Mouse (Mus musculus) myocyte (in vitro differentiated cells): ENCODE measurements around the gene C8b. TPM values are rescaled to one million over a fixed set of nuclear protein-coding genes. Genes with fewer than 3 reads are reported as not detected.

Source experiments
- H3K27me3 ChIP-seq: one replicate; pipeline ENCODE4 v1.6.1; 2011; ENCODE audit not compliant: control insufficient read depth, insufficient read depth, insufficient read length
- H3K36me3 ChIP-seq: one replicate; pipeline ENCODE4 v1.6.1; 2011; ENCODE audit not compliant: control insufficient read depth, insufficient read depth
- H3K4me2 ChIP-seq: one replicate; pipeline ENCODE4 v1.6.1; 2011; ENCODE audit warnings: low read depth, control low read depth
- H3K4me3 ChIP-seq: one replicate; pipeline ENCODE4 v1.5.1; 2011; ENCODE audit warnings: mild to moderate bottlenecking, control low read depth, moderate library complexity
- H3K79me2 ChIP-seq: one replicate; pipeline ENCODE4 v1.6.1; 2011; ENCODE audit not compliant: control insufficient read depth, insufficient read depth
- H3ac ChIP-seq: one replicate; pipeline ENCODE4 v1.6.1; 2011; ENCODE audit not compliant: control insufficient read depth, insufficient read length
- CEBPB ChIP-seq: IDR thresholded peaks from 2 replicates; pipeline ENCODE4 v1.6.1; 2011; ENCODE audit warnings: mild to moderate bottlenecking, moderate library complexity; ENCODE audit not compliant: poor library complexity, insufficient read depth, severe bottlenecking
- E2F4 ChIP-seq: IDR thresholded peaks from one replicate; pipeline ENCODE4 v1.6.1; 2011; ENCODE audit warnings: mild to moderate bottlenecking, control low read depth, moderate library complexity; ENCODE audit not compliant: insufficient read depth
- MAX ChIP-seq: IDR thresholded peaks from one replicate; pipeline ENCODE4 v1.6.1; 2011; ENCODE audit warnings: low read depth, mild to moderate bottlenecking, control low read depth
- MYOD1 ChIP-seq, 3 experiments: IDR thresholded peaks; one replicate each; pipeline ENCODE4 v1.6.1; 2011; ENCODE audit warnings: control low read depth in 2 of 3, low read depth in 2 of 3, mild to moderate bottlenecking in 2 of 3, moderate library complexity in 1 of 3; ENCODE audit not compliant: insufficient read length in 2 of 3, control insufficient read depth in 1 of 3
- MYOG ChIP-seq, 3 experiments: IDR thresholded peaks; one replicate each; pipeline ENCODE4 v1.6.1; 2011; ENCODE audit warnings: control low read depth in 2 of 3, low read depth in 2 of 3, mild to moderate bottlenecking in 2 of 3; ENCODE audit not compliant: insufficient read length in 2 of 3, control insufficient read depth in 1 of 3, insufficient read depth in 1 of 3
- POLR2A ChIP-seq: IDR thresholded peaks from one replicate; pipeline ENCODE4 v1.6.1; 2011; ENCODE audit warnings: low read depth, mild to moderate bottlenecking, control low read depth, moderate library complexity; ENCODE audit not compliant: insufficient read length
- POLR2AphosphoS2 ChIP-seq: IDR thresholded peaks from one replicate; pipeline ENCODE4 v1.6.1; 2011; ENCODE audit warnings: low read depth, control low read depth; ENCODE audit not compliant: insufficient read length
- REST ChIP-seq: IDR thresholded peaks from one replicate; pipeline ENCODE4 v1.6.1; 2011; ENCODE audit warnings: mild to moderate bottlenecking, control low read depth, moderate library complexity; ENCODE audit not compliant: insufficient read depth, insufficient read length
- SRF ChIP-seq: IDR thresholded peaks from one replicate; pipeline ENCODE4 v1.6.1; 2011; ENCODE audit warnings: low read depth; ENCODE audit not compliant: control insufficient read depth, insufficient read length
- TCF12 ChIP-seq: IDR thresholded peaks from one replicate; pipeline ENCODE4 v1.6.1; 2011; ENCODE audit warnings: mild to moderate bottlenecking, control low read depth; ENCODE audit not compliant: poor library complexity, insufficient read depth, severe bottlenecking
- TCF3 ChIP-seq: IDR thresholded peaks from one replicate; pipeline ENCODE4 v1.6.1; 2011; ENCODE audit warnings: low read depth, control low read depth; ENCODE audit not compliant: insufficient read length
- USF1 ChIP-seq: IDR thresholded peaks from one replicate; pipeline ENCODE4 v1.6.1; 2011; ENCODE audit warnings: low read depth, mild to moderate bottlenecking, control low read depth, moderate library complexity
- polyA plus RNA-seq: library from polyadenylated mRNA; unstranded; fragments of >200 nt; fragmentation: generic; extraction: Trizol; gene quantifications from one replicate; pipeline ENCODE4 v1.2.1, GENCODE M21; 2012; ENCODE audit warnings: missing spikeins

Gene C8b
- polyA plus RNA-seq, 1 experiment, result not detected

DNA sequence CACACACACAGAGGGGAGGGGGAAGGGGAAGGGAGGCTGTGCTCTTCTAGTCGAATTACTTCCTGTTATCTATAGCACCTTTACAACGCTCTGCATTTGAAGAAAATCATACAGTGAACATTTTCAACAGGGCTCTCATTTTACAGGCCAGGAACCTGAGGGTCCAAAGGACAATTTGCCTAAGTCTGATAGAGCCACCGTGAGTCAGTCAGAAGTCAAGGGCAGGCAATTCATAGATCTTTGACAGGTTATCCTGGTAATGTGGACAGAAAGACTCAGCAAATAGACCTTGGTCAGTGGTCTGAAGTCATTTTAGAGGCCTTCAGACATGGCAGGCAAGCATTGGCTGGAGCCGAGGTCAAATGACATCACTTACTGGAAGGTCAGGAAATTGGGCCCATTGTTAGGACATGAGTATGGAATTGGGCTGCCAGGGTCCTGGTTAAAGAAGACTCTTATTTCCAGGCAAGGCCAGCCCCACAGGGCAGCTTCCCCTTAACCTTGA is 57.5 kb downstream of the C8b start:
- Histone ChIP-seq H3K4me2 (no peak overlapping the region), H3K36me3 (no peaks in the 10 kb centered on the region), H3ac (no peak overlapping the region), H3K27me3 (no peaks in the 10 kb centered on the region), H3K79me2 (no peaks in the 10 kb centered on the region), H3K4me3 (no peak overlapping the region)
- TF ChIP-seq POLR2AphosphoS2 (no peak), SRF (no peak), CEBPB (no peak), MAX (no peak), TCF3 (no peak), MYOD1 (IDR thresholded peaks at IDR 0.05; ENCODE audit: control insufficient read depth in 1 of 3, insufficient read length in 2 of 3, low read depth in 2 of 3) (no peak), E2F4 (no peak), POLR2A (no peak), TCF12 (no peak), MYOG (IDR thresholded peaks at IDR 0.05; ENCODE audit: control insufficient read depth in 1 of 3, insufficient read depth in 1 of 3, insufficient read length in 2 of 3, low read depth in 2 of 3) (no peak), USF1 (no peak), REST (no peak)

DNA sequence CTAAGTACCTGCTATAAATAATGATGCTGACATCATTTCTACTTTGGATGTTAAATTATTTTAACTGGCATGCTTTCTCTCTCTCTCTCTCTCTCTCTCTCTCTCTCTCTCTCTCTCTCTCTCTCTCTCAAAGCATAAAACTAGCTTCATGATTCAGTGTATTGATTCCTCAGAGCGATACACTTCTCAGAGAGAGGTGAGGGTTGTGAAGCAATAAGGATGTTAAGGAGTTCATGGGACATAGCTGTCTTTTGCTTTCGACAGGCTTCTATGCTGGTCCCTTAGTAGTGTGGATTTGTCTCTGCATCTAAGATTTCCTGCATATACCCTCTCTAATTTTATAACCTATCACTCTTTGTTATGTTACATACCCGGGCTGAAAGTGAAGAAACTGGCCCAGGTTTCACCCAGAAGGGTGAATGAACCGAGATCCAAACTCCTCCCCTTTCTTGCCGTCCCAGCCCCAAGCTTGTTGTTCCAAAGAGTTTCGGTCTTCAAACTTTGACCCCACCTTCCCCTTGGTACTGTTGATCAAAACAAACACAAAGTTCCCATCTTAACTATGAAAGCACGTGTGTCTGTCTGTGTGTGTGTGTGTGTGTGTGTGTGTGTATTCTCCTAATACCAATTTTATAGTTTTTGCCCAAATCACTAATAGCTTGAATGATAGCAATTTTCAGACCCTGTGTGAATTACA is 58.4 kb downstream of the C8b start:
- H3ac ChIP-seq, result no peak overlapping the region
- H3K4me2 ChIP-seq, result no peak overlapping the region
- no peaks in the 10 kb centered on the region for H3K36me3 ChIP-seq
- no peaks in the 10 kb centered on the region for H3K79me2 ChIP-seq
- no peak for TF ChIP-seq E2F4
- no peaks in the 10 kb centered on the region for H3K27me3 ChIP-seq
- no peak overlapping the region for H3K4me3 ChIP-seq

DNA sequence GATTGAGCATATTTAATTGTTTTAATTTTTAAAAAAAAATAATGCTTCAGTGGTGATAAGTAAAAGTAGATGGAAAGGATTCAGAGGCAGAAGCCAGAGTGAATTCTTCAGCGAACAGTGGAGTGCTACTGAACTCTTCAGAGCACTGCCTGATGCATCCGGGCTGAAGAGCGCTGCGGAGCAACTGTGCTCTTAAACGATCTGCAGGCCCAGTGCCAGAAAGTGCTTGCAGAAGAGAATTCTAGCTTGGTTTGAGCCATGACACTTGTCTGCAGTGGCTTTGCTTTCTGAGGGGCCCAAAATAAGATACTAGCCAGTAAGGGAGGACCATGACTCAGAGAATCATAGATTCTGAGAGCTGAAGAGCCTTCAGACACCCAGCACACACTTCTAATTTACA is 62.8 kb downstream of the C8b start:
- H3K27me3 ChIP-seq, result no peaks in the 10 kb centered on the region
- no peak for TF ChIP-seq POLR2AphosphoS2
- no peak for TF ChIP-seq MYOG (IDR thresholded peaks at IDR 0.05; ENCODE audit: control insufficient read depth in 1 of 3, insufficient read depth in 1 of 3, insufficient read length in 2 of 3, low read depth in 2 of 3)
- TF ChIP-seq SRF, result no peak
- TF ChIP-seq REST, result no peak
- TF ChIP-seq CEBPB, result no peak
- TF ChIP-seq MYOD1 (IDR thresholded peaks at IDR 0.05; ENCODE audit: control insufficient read depth in 1 of 3, insufficient read length in 2 of 3, low read depth in 2 of 3), result no peak
- no peak for TF ChIP-seq POLR2A
- TF ChIP-seq TCF12, result no peak
- TF ChIP-seq USF1, result no peak
- no peak for TF ChIP-seq E2F4
- no peak for TF ChIP-seq TCF3
- TF ChIP-seq MAX, result no peak
- no peak overlapping the region for H3K4me3 ChIP-seq
- H3K79me2 ChIP-seq, result no peaks in the 10 kb centered on the region
- no peaks in the 10 kb centered on the region for H3K36me3 ChIP-seq
- no peak overlapping the region for H3ac ChIP-seq
- no peak overlapping the region for H3K4me2 ChIP-seq

DNA sequence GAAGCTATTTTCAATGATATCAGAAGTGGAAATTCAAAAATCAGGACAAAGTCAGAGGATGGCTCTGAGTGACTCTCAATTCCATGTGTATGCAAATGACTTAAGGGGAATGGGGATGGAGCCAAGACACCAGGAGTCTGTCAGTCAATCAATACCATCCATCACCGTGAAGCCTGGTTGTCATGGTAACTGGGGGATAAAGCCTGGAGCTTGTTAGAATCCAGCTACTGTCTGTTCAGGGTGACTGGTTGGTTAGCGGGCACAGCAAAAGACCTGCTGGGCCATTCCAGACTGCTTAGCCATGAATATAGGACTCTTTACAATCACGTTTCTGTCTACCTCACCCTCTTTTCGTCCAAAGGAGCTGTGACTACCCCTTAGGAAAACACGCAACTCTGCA is 69.0 kb downstream of the C8b start:
- Histone ChIP-seq H3K36me3 (no peaks in the 10 kb centered on the region), H3ac (no peak overlapping the region), H3K4me3 (no peak overlapping the region), H3K4me2 (no peak overlapping the region), H3K27me3 (no peaks in the 10 kb centered on the region), H3K79me2 (no peaks in the 10 kb centered on the region)
- TF ChIP-seq POLR2AphosphoS2 (no peak), MYOD1 (IDR thresholded peaks at IDR 0.05; ENCODE audit: control insufficient read depth in 1 of 3, insufficient read length in 2 of 3, low read depth in 2 of 3) (no peak), MYOG (IDR thresholded peaks at IDR 0.05; ENCODE audit: control insufficient read depth in 1 of 3, insufficient read depth in 1 of 3, insufficient read length in 2 of 3, low read depth in 2 of 3) (no peak), SRF (no peak), REST (no peak), USF1 (no peak), E2F4 (no peak), TCF3 (no peak), MAX (no peak), TCF12 (no peak), POLR2A (no peak)

DNA sequence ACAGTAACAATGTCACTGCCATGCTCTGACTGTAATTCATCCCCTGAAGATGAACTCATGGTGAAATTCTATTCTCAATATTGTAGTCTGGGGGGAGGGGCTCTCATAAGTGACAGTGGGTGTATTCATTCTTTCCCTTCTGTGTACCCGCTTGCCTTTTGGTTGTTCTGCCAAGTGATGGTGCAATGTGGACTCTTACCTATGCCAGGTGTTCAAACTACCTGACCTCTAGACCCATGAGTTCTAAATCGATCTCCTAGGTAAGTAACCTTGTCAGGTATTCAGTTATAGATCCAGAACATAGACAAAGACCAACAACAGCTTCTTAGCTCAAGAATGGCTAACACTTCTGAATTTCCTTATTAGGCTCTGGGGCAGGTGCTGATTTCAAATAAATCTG is 72.2 kb downstream of the C8b start:
- no peak overlapping the region for H3ac ChIP-seq
- H3K79me2 ChIP-seq, result no peaks in the 10 kb centered on the region
- H3K27me3 ChIP-seq, result no peaks in the 10 kb centered on the region
- H3K4me2 ChIP-seq, result no peak overlapping the region
- TF ChIP-seq USF1 (no peak), TCF3 (no peak), MAX (no peak), MYOD1 (IDR thresholded peaks at IDR 0.05; ENCODE audit: control insufficient read depth in 1 of 3, insufficient read length in 2 of 3, low read depth in 2 of 3) (no peak), CEBPB (no peak), E2F4 (no peak), TCF12 (no peak), SRF (no peak), REST (no peak), POLR2A (no peak), POLR2AphosphoS2 (no peak), MYOG (IDR thresholded peaks at IDR 0.05; ENCODE audit: control insufficient read depth in 1 of 3, insufficient read depth in 1 of 3, insufficient read length in 2 of 3, low read depth in 2 of 3) (no peak)
- H3K36me3 ChIP-seq, result no peaks in the 10 kb centered on the region
- H3K4me3 ChIP-seq, result no peak overlapping the region
